Mouse (Mus musculus) myocyte (in vitro differentiated cells): ENCODE measurements around the gene Abhd14a. TPM values are rescaled to one million over a fixed set of nuclear protein-coding genes. Genes with fewer than 3 reads are reported as not detected.
A peak's percentile ranks its signal among the peaks of the same experiment; 100 is the strongest.

ENCODE experiments used
- H3K27me3 ChIP-seq: one replicate; pipeline ENCODE4 v1.6.1; 2011; ENCODE audit not compliant: control insufficient read depth, insufficient read depth, insufficient read length
- H3K36me3 ChIP-seq: one replicate; pipeline ENCODE4 v1.6.1; 2011; ENCODE audit not compliant: control insufficient read depth, insufficient read depth
- H3K4me2 ChIP-seq: one replicate; pipeline ENCODE4 v1.6.1; 2011; ENCODE audit warnings: low read depth, control low read depth
- H3K4me3 ChIP-seq: one replicate; pipeline ENCODE4 v1.5.1; 2011; ENCODE audit warnings: mild to moderate bottlenecking, control low read depth, moderate library complexity
- H3K79me2 ChIP-seq: one replicate; pipeline ENCODE4 v1.6.1; 2011; ENCODE audit not compliant: control insufficient read depth, insufficient read depth
- H3ac ChIP-seq: one replicate; pipeline ENCODE4 v1.6.1; 2011; ENCODE audit not compliant: control insufficient read depth, insufficient read length
- CEBPB ChIP-seq: IDR thresholded peaks from 2 replicates; pipeline ENCODE4 v1.6.1; 2011; ENCODE audit warnings: mild to moderate bottlenecking, moderate library complexity; ENCODE audit not compliant: poor library complexity, insufficient read depth, severe bottlenecking
- E2F4 ChIP-seq: IDR thresholded peaks from one replicate; pipeline ENCODE4 v1.6.1; 2011; ENCODE audit warnings: mild to moderate bottlenecking, control low read depth, moderate library complexity; ENCODE audit not compliant: insufficient read depth
- MAX ChIP-seq: IDR thresholded peaks from one replicate; pipeline ENCODE4 v1.6.1; 2011; ENCODE audit warnings: low read depth, mild to moderate bottlenecking, control low read depth
- MYOD1 ChIP-seq, 3 experiments: IDR thresholded peaks; one replicate each; pipeline ENCODE4 v1.6.1; 2011; ENCODE audit warnings: control low read depth in 2 of 3, low read depth in 2 of 3, mild to moderate bottlenecking in 2 of 3, moderate library complexity in 1 of 3; ENCODE audit not compliant: insufficient read length in 2 of 3, control insufficient read depth in 1 of 3
- MYOG ChIP-seq, 3 experiments: IDR thresholded peaks; one replicate each; pipeline ENCODE4 v1.6.1; 2011; ENCODE audit warnings: control low read depth in 2 of 3, low read depth in 2 of 3, mild to moderate bottlenecking in 2 of 3; ENCODE audit not compliant: insufficient read length in 2 of 3, control insufficient read depth in 1 of 3, insufficient read depth in 1 of 3
- POLR2A ChIP-seq: IDR thresholded peaks from one replicate; pipeline ENCODE4 v1.6.1; 2011; ENCODE audit warnings: low read depth, mild to moderate bottlenecking, control low read depth, moderate library complexity; ENCODE audit not compliant: insufficient read length
- POLR2AphosphoS2 ChIP-seq: IDR thresholded peaks from one replicate; pipeline ENCODE4 v1.6.1; 2011; ENCODE audit warnings: low read depth, control low read depth; ENCODE audit not compliant: insufficient read length
- REST ChIP-seq: IDR thresholded peaks from one replicate; pipeline ENCODE4 v1.6.1; 2011; ENCODE audit warnings: mild to moderate bottlenecking, control low read depth, moderate library complexity; ENCODE audit not compliant: insufficient read depth, insufficient read length
- SRF ChIP-seq: IDR thresholded peaks from one replicate; pipeline ENCODE4 v1.6.1; 2011; ENCODE audit warnings: low read depth; ENCODE audit not compliant: control insufficient read depth, insufficient read length
- TCF12 ChIP-seq: IDR thresholded peaks from one replicate; pipeline ENCODE4 v1.6.1; 2011; ENCODE audit warnings: mild to moderate bottlenecking, control low read depth; ENCODE audit not compliant: poor library complexity, insufficient read depth, severe bottlenecking
- TCF3 ChIP-seq: IDR thresholded peaks from one replicate; pipeline ENCODE4 v1.6.1; 2011; ENCODE audit warnings: low read depth, control low read depth; ENCODE audit not compliant: insufficient read length
- USF1 ChIP-seq: IDR thresholded peaks from one replicate; pipeline ENCODE4 v1.6.1; 2011; ENCODE audit warnings: low read depth, mild to moderate bottlenecking, control low read depth, moderate library complexity
- polyA plus RNA-seq: library from polyadenylated mRNA; unstranded; fragments of >200 nt; fragmentation: generic; extraction: Trizol; gene quantifications from one replicate; pipeline ENCODE4 v1.2.1, GENCODE M21; 2012; ENCODE audit warnings: missing spikeins

The Abhd14a gene
- polyA plus RNA-seq, 1 experiment = 19.2 TPM

DNA sequence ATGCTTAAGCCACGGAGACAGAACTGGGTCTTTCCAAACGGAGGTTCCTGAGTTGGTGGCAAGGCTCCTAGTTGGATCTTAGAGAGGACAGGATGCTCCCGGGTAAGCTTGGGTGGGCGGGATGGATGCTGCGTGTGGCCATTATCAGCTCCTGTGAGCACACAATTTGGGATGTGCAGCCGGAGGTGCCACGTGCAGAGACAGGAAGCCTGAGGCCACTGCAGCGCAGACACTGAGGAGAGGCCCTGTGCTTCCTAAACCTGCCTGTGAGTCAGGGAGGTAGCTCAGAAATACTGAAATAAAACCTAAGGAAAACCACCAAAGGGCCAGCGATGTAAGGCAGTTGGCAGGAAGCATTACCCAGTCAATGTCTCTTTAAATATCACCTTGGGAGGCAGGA lies 22.3 kb upstream of the Abhd14a start:
- no peaks in the 10 kb centered on the region for H3K36me3 ChIP-seq
- H3K4me2 ChIP-seq = no peak overlapping the region
- H3K4me3 ChIP-seq = no peak overlapping the region
- TF ChIP-seq MYOD1 (IDR thresholded peaks at IDR 0.05; ENCODE audit: control insufficient read depth in 1 of 3, insufficient read length in 2 of 3, low read depth in 2 of 3) = no peak
- TF ChIP-seq POLR2AphosphoS2 = peak; percentile 87
- H3K27me3 ChIP-seq = no peaks in the 10 kb centered on the region
- no peak overlapping the region for H3ac ChIP-seq
- H3K79me2 ChIP-seq = peaks cover 5% of the 10 kb centered on the region

DNA sequence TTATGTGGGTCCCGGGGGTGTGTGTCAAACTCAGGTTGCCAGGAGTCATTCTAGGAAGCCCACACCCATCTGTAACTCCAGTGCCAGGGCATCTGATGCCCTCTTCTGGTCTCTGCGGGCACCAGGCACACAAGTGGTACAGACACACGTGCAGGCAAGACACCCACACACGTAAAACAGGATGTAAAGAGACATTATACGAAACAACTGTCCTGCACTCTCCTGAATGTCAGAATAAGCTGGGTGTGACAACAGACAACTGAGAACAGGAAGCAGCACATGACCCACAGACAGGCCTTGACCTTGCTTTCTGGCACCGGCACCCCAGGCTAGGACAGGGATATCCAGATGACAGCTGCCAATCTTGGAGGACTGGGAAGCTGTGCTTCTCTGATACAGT lies 21.8 kb upstream of the Abhd14a start:
- Histone ChIP-seq H3K36me3 (peaks cover 2% of the 10 kb centered on the region), H3K79me2 (peaks cover 5% of the 10 kb centered on the region), H3K4me3 (no peak overlapping the region), H3ac (no peak overlapping the region), H3K4me2 (no peak overlapping the region), H3K27me3 (no peaks in the 10 kb centered on the region)
- TF ChIP-seq TCF3 = no peak
- TF ChIP-seq MYOG (IDR thresholded peaks at IDR 0.05; ENCODE audit: control insufficient read depth in 1 of 3, insufficient read depth in 1 of 3, insufficient read length in 2 of 3, low read depth in 2 of 3) = no peak
- no peak for TF ChIP-seq E2F4
- TF ChIP-seq SRF = no peak
- TF ChIP-seq MAX = no peak
- no peak for TF ChIP-seq CEBPB
- peak in 1 of 3 experiments; percentile 2 for TF ChIP-seq MYOD1 (IDR thresholded peaks at IDR 0.05; ENCODE audit: control insufficient read depth in 1 of 3, insufficient read length in 2 of 3, low read depth in 2 of 3)
- TF ChIP-seq POLR2A = peak; percentile 22
- TF ChIP-seq POLR2AphosphoS2 = peak; percentile 58
- TF ChIP-seq USF1 = no peak
- no peak for TF ChIP-seq TCF12
- TF ChIP-seq REST = no peak

DNA sequence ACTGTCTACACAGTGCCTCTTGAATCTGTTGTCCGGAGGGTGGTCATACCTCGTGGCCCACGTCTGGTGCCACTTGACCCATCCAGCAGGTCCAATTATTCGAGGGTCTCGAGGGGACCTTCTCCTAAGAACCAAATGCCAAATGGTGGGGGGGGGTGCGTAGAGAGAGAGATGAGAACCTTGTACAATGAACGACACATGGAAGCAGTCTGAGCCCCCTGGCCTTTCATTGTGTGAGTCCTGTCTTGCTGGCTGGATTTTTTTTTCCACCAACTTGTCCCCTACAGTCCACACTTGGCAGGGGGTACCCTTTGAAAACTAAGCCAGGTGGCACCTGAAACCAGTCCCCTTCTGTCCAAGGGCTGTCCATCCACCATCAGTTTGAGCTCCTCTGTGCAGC lies 20.3 kb upstream of the Abhd14a start:
- no peaks in the 10 kb centered on the region for H3K27me3 ChIP-seq
- H3K36me3 ChIP-seq = peaks cover 5% of the 10 kb centered on the region
- TF ChIP-seq POLR2AphosphoS2 = peak; percentile 50
- no peak for TF ChIP-seq REST
- H3K4me3 ChIP-seq = no peak overlapping the region
- H3K79me2 ChIP-seq = no peaks in the 10 kb centered on the region
- H3K4me2 ChIP-seq = no peak overlapping the region
- no peak overlapping the region for H3ac ChIP-seq

DNA sequence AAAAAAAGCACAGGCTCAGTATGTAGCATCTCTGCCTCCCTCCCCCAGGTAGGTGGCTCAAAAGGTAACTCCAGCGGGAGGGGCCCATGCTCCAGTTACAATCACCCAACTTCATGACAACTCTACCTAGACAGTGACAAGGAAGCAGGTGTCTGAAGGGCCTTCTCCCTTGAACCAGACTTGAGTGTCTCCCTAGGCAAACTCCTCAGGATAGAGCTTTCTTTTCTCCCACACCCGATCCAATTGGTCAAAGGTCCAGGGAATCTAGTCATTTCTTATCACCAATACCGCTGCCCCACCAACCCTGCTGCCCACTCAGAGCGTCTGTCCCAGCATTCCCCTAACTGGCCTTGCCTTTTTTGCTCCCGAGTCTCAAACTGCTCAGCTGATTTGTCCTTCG lies 19.2 kb upstream of the Abhd14a start:
- H3K79me2 ChIP-seq = no peaks in the 10 kb centered on the region
- no peak for TF ChIP-seq MYOG (IDR thresholded peaks at IDR 0.05; ENCODE audit: control insufficient read depth in 1 of 3, insufficient read depth in 1 of 3, insufficient read length in 2 of 3, low read depth in 2 of 3)
- no peak for TF ChIP-seq SRF
- no peak for TF ChIP-seq POLR2AphosphoS2
- TF ChIP-seq E2F4 = no peak
- TF ChIP-seq TCF3 = no peak
- no peak for TF ChIP-seq MAX
- TF ChIP-seq USF1 = no peak
- no peak for TF ChIP-seq POLR2A
- TF ChIP-seq CEBPB = no peak
- no peak for TF ChIP-seq REST
- TF ChIP-seq TCF12 = no peak
- TF ChIP-seq MYOD1 (IDR thresholded peaks at IDR 0.05; ENCODE audit: control insufficient read depth in 1 of 3, insufficient read length in 2 of 3, low read depth in 2 of 3) = no peak
- H3K27me3 ChIP-seq = no peaks in the 10 kb centered on the region

DNA sequence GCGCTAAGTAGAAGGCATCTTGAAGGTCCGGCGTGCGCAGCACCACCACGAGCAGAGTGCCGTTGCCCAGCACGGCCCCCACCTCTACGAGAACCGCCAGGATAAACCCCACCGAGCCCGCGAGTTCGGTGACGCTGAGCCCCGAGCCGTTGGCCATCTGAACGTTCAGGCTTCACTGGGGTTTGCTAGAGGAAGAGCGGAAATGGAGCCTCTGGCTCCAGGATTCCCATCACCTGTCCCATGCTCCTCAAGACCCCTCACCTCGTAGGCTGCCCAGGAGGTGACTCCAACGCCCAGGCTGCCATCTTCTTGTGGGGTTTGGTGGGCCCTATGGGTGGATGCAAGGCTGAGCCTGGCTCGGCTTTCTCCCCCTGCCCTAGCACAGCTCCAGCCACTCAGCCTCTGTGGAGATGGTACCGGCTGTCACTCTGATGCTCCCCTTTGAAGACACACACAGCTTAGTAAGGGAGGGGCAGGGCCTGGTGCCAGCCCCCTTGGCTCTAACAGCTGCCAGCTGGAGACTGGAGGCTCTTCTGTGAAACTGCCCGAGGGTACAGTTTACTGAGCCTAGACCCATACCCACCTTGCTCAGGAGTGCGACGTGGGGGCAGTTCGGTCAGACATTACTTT lies 18.2 kb upstream of the Abhd14a start, which contains the start of gene Gpr62:
Gene Gpr62, minus strand, starts transcription at position 368 of the 630 bp plus-strand sequence.
- Histone ChIP-seq H3K4me3 (no peak within 1 kb of the TSS), H3K79me2 (no peaks in the 10 kb centered on the region), H3K36me3 (peaks cover 5% of the 10 kb centered on the region), H3K27me3 (no peaks in the 10 kb centered on the region), H3ac (no peak within 1 kb of the TSS), H3K4me2 (no peak within 1 kb of the TSS)
- no peak for TF ChIP-seq MAX
- TF ChIP-seq POLR2AphosphoS2 = peak; percentile 73
- peak in 1 of 3 experiments; percentile 12 for TF ChIP-seq MYOG (IDR thresholded peaks at IDR 0.05; ENCODE audit: control insufficient read depth in 1 of 3, insufficient read depth in 1 of 3, insufficient read length in 2 of 3, low read depth in 2 of 3)

More for the DNA sequence above, 19.2 kb upstream of the Abhd14a start:
- Histone ChIP-seq H3K4me2 (no peak overlapping the region), H3ac (no peak overlapping the region), H3K4me3 (no peak overlapping the region), H3K36me3 (peaks cover 5% of the 10 kb centered on the region)
